Mouse (Mus musculus) liver, adult 10 weeks (tissue): Measurements from ENCODE around the gene Olfr399. TPM values are rescaled to one million over a fixed set of nuclear protein-coding genes. Genes with fewer than 3 reads are reported as not detected.

ENCODE experiments used
- polyA plus RNA-seq: library from polyadenylated mRNA; stranded (reverse); fragments of 350-450 nt; fragmentation: Illumina TruSeq; extraction: RNeasy Lipid Tissue Mini Kit (QIAGEN cat#74804); gene quantifications from one replicate; pipeline ENCODE4 v1.2.3, GENCODE M21; 2014; ENCODE audit warnings: low read depth, low replicate concordance

The Olfr399 gene
- not detected for polyA plus RNA-seq

GRCm38 (mm10) chr11:74056451-74056850 is at the start of gene Olfr399, which contains the start of gene Olfr139:
TSS of gene Olfr399 (minus strand) at chr11:74056615.
TSS of gene Olfr139 (minus strand) at chr11:74056551.

GRCm38 (mm10) chr11:74069655-74070054 is 13.2 kb upstream of the Olfr399 start, which contains the start of gene Zfp616:
TSS of gene Zfp616 (plus strand) at chr11:74069955.

Other genes starting within 250 kb of the Olfr399 start
- gene Olfr392, start 239.6 kb downstream of the Olfr399 start, polyA plus RNA-seq = not detected
- not detected for gene Olfr393, start 205.2 kb downstream of the Olfr399 start, polyA plus RNA-seq
- gene Olfr394, start 165.8 kb downstream of the Olfr399 start, polyA plus RNA-seq = not detected
- gene Olfr395, start 147.3 kb downstream of the Olfr399 start, polyA plus RNA-seq = not detected
- gene Olfr23, start 119.9 kb downstream of the Olfr399 start, polyA plus RNA-seq = not detected
- not detected for gene Olfr397, start 95.8 kb downstream of the Olfr399 start, polyA plus RNA-seq
- gene Olfr398, start 66.2 kb downstream of the Olfr399 start, polyA plus RNA-seq = not detected
- not detected for gene Olfr139, start 64 bp downstream of the Olfr399 start, polyA plus RNA-seq
- not detected for gene Zfp616, start 13.3 kb upstream of the Olfr399 start, polyA plus RNA-seq
- not detected for gene Olfr401, start 57.1 kb upstream of the Olfr399 start, polyA plus RNA-seq
- not detected for gene Olfr402, start 96.9 kb upstream of the Olfr399 start, polyA plus RNA-seq
- not detected for gene Olfr403, start 129.6 kb upstream of the Olfr399 start, polyA plus RNA-seq
- gene Olfr43, start 154.8 kb upstream of the Olfr399 start, polyA plus RNA-seq = not detected
- not detected for gene Olfr406, start 203.2 kb upstream of the Olfr399 start, polyA plus RNA-seq
- gene Olfr59, start 227.1 kb upstream of the Olfr399 start, polyA plus RNA-seq = not detected